Mouse (Mus musculus): ENCODE data around the gene Gm3336. TPM values are rescaled to one million over a fixed set of nuclear protein-coding genes. Genes with fewer than 3 reads are reported as not detected.

Gene Gm3336
- polyA plus RNA-seq, 1 experiment, result 0.23 TPM

- Histone ChIP-seq H3K4me2 (ENCODE audit: low read depth) (no peak overlapping the region), H3ac (ENCODE audit: control insufficient read depth, insufficient read length) (no peak overlapping the region), H3K4me3 (no peak overlapping the region), H3K27me3 (ENCODE audit: control insufficient read depth, insufficient read depth, insufficient read length) (no peaks in the 10 kb centered on the region), H3K79me2 (ENCODE audit: control insufficient read depth, insufficient read depth) (no peaks in the 10 kb centered on the region), H3K36me3 (ENCODE audit: control insufficient read depth, insufficient read depth) (no peaks in the 10 kb centered on the region)
- TF ChIP-seq MYOD1 (IDR thresholded peaks at IDR 0.05; ENCODE audit: control insufficient read depth in 1 of 3, insufficient read length in 2 of 3, low read depth in 2 of 3) (no peak), POLR2A (IDR thresholded peaks at IDR 0.05; ENCODE audit: insufficient read length, low read depth) (no peak), POLR2AphosphoS2 (IDR thresholded peaks at IDR 0.05; ENCODE audit: insufficient read length, low read depth) (no peak), MAX (IDR thresholded peaks at IDR 0.05; ENCODE audit: low read depth) (no peak), TCF3 (IDR thresholded peaks at IDR 0.05; ENCODE audit: insufficient read length, low read depth) (no peak), E2F4 (IDR thresholded peaks at IDR 0.05; ENCODE audit: insufficient read depth) (no peak), REST (IDR thresholded peaks at IDR 0.05; ENCODE audit: insufficient read depth, insufficient read length) (no peak), USF1 (IDR thresholded peaks at IDR 0.05; ENCODE audit: low read depth) (no peak), TCF12 (IDR thresholded peaks at IDR 0.05; ENCODE audit: insufficient read depth, poor library complexity, severe bottlenecking) (no peak), SRF (IDR thresholded peaks at IDR 0.05; ENCODE audit: control insufficient read depth, insufficient read length, low read depth) (no peak)
Observed at GRCm38 (mm10) chr8:70724216-70724615, 5.9 kb downstream of the Gm3336 start.

GRCm38 (mm10) chr8:70725792-70726447 is 7.6 kb downstream of the Gm3336 start:
- no peaks in the 10 kb centered on the region for H3K27me3 ChIP-seq (ENCODE audit: control insufficient read depth, insufficient read depth, insufficient read length)
- no peaks in the 10 kb centered on the region for H3K36me3 ChIP-seq (ENCODE audit: control insufficient read depth, insufficient read depth)
- no peak for TF ChIP-seq MYOD1 (IDR thresholded peaks at IDR 0.05; ENCODE audit: control insufficient read depth in 1 of 3, insufficient read length in 2 of 3, low read depth in 2 of 3)
- TF ChIP-seq USF1 (IDR thresholded peaks at IDR 0.05; ENCODE audit: low read depth), result no peak
- TF ChIP-seq TCF12 (IDR thresholded peaks at IDR 0.05; ENCODE audit: insufficient read depth, poor library complexity, severe bottlenecking), result no peak
- TF ChIP-seq POLR2A (IDR thresholded peaks at IDR 0.05; ENCODE audit: insufficient read length, low read depth), result no peak
- no peak for TF ChIP-seq TCF3 (IDR thresholded peaks at IDR 0.05; ENCODE audit: insufficient read length, low read depth)
- no peak for TF ChIP-seq REST (IDR thresholded peaks at IDR 0.05; ENCODE audit: insufficient read depth, insufficient read length)
- TF ChIP-seq POLR2AphosphoS2 (IDR thresholded peaks at IDR 0.05; ENCODE audit: insufficient read length, low read depth), result no peak
- TF ChIP-seq SRF (IDR thresholded peaks at IDR 0.05; ENCODE audit: control insufficient read depth, insufficient read length, low read depth), result no peak
- TF ChIP-seq CEBPB (IDR thresholded peaks at IDR 0.05; ENCODE audit: insufficient read depth, poor library complexity, severe bottlenecking), result no peak
- no peak for TF ChIP-seq E2F4 (IDR thresholded peaks at IDR 0.05; ENCODE audit: insufficient read depth)
- TF ChIP-seq MAX (IDR thresholded peaks at IDR 0.05; ENCODE audit: low read depth), result no peak
- no peak for TF ChIP-seq MYOG (IDR thresholded peaks at IDR 0.05; ENCODE audit: control insufficient read depth in 1 of 3, insufficient read depth in 1 of 3, insufficient read length in 2 of 3, low read depth in 2 of 3)
- no peak overlapping the region for H3K4me3 ChIP-seq
- H3K4me2 ChIP-seq (ENCODE audit: low read depth), result no peak overlapping the region
- H3ac ChIP-seq (ENCODE audit: control insufficient read depth, insufficient read length), result no peak overlapping the region
- no peaks in the 10 kb centered on the region for H3K79me2 ChIP-seq (ENCODE audit: control insufficient read depth, insufficient read depth)

- no peak for TF ChIP-seq TCF12 (IDR thresholded peaks at IDR 0.05; ENCODE audit: insufficient read depth, poor library complexity, severe bottlenecking)
- TF ChIP-seq TCF3 (IDR thresholded peaks at IDR 0.05; ENCODE audit: insufficient read length, low read depth), result no peak
- H3K27me3 ChIP-seq (ENCODE audit: control insufficient read depth, insufficient read depth, insufficient read length), result no peaks in the 10 kb centered on the region
- H3K36me3 ChIP-seq (ENCODE audit: control insufficient read depth, insufficient read depth), result no peaks in the 10 kb centered on the region
- H3K4me3 ChIP-seq, result no peak overlapping the region
- H3K4me2 ChIP-seq (ENCODE audit: low read depth), result no peak overlapping the region
- no peaks in the 10 kb centered on the region for H3K79me2 ChIP-seq (ENCODE audit: control insufficient read depth, insufficient read depth)
- no peak overlapping the region for H3ac ChIP-seq (ENCODE audit: control insufficient read depth, insufficient read length)
Observed at GRCm38 (mm10) chr8:70726721-70727120, 8.4 kb downstream of the Gm3336 start.

- Histone ChIP-seq H3K4me2 (ENCODE audit: low read depth) (no peak overlapping the region), H3K4me3 (no peak overlapping the region), H3K27me3 (ENCODE audit: control insufficient read depth, insufficient read depth, insufficient read length) (peaks cover 5% of the 10 kb centered on the region), H3K79me2 (ENCODE audit: control insufficient read depth, insufficient read depth) (no peaks in the 10 kb centered on the region), H3K36me3 (ENCODE audit: control insufficient read depth, insufficient read depth) (no peaks in the 10 kb centered on the region), H3ac (ENCODE audit: control insufficient read depth, insufficient read length) (no peak overlapping the region)
- no peak for TF ChIP-seq E2F4 (IDR thresholded peaks at IDR 0.05; ENCODE audit: insufficient read depth)
- TF ChIP-seq TCF3 (IDR thresholded peaks at IDR 0.05; ENCODE audit: insufficient read length, low read depth), result no peak
- TF ChIP-seq MYOG (IDR thresholded peaks at IDR 0.05; ENCODE audit: control insufficient read depth in 1 of 3, insufficient read depth in 1 of 3, insufficient read length in 2 of 3, low read depth in 2 of 3), result no peak
- no peak for TF ChIP-seq TCF12 (IDR thresholded peaks at IDR 0.05; ENCODE audit: insufficient read depth, poor library complexity, severe bottlenecking)
- no peak for TF ChIP-seq MAX (IDR thresholded peaks at IDR 0.05; ENCODE audit: low read depth)
- TF ChIP-seq SRF (IDR thresholded peaks at IDR 0.05; ENCODE audit: control insufficient read depth, insufficient read length, low read depth), result no peak
- TF ChIP-seq REST (IDR thresholded peaks at IDR 0.05; ENCODE audit: insufficient read depth, insufficient read length), result no peak
- no peak for TF ChIP-seq USF1 (IDR thresholded peaks at IDR 0.05; ENCODE audit: low read depth)
- no peak for TF ChIP-seq POLR2AphosphoS2 (IDR thresholded peaks at IDR 0.05; ENCODE audit: insufficient read length, low read depth)
- no peak for TF ChIP-seq MYOD1 (IDR thresholded peaks at IDR 0.05; ENCODE audit: control insufficient read depth in 1 of 3, insufficient read length in 2 of 3, low read depth in 2 of 3)
Observed at GRCm38 (mm10) chr8:70729808-70730475, 11.6 kb downstream of the Gm3336 start.

GRCm38 (mm10) chr8:70730956-70731355 is 12.6 kb downstream of the Gm3336 start:
- H3K4me2 ChIP-seq (ENCODE audit: low read depth), result no peak overlapping the region
- H3K4me3 ChIP-seq, result no peak overlapping the region
- no peaks in the 10 kb centered on the region for H3K79me2 ChIP-seq (ENCODE audit: control insufficient read depth, insufficient read depth)
- no peak for TF ChIP-seq TCF3 (IDR thresholded peaks at IDR 0.05; ENCODE audit: insufficient read length, low read depth)
- TF ChIP-seq REST (IDR thresholded peaks at IDR 0.05; ENCODE audit: insufficient read depth, insufficient read length), result no peak
- no peak for TF ChIP-seq TCF12 (IDR thresholded peaks at IDR 0.05; ENCODE audit: insufficient read depth, poor library complexity, severe bottlenecking)
- no peak for TF ChIP-seq MAX (IDR thresholded peaks at IDR 0.05; ENCODE audit: low read depth)
- TF ChIP-seq MYOG (IDR thresholded peaks at IDR 0.05; ENCODE audit: control insufficient read depth in 1 of 3, insufficient read depth in 1 of 3, insufficient read length in 2 of 3, low read depth in 2 of 3), result no peak
- no peak for TF ChIP-seq USF1 (IDR thresholded peaks at IDR 0.05; ENCODE audit: low read depth)
- no peak for TF ChIP-seq E2F4 (IDR thresholded peaks at IDR 0.05; ENCODE audit: insufficient read depth)
- no peak for TF ChIP-seq CEBPB (IDR thresholded peaks at IDR 0.05; ENCODE audit: insufficient read depth, poor library complexity, severe bottlenecking)
- no peak for TF ChIP-seq MYOD1 (IDR thresholded peaks at IDR 0.05; ENCODE audit: control insufficient read depth in 1 of 3, insufficient read length in 2 of 3, low read depth in 2 of 3)
- no peak for TF ChIP-seq POLR2AphosphoS2 (IDR thresholded peaks at IDR 0.05; ENCODE audit: insufficient read length, low read depth)
- no peak for TF ChIP-seq POLR2A (IDR thresholded peaks at IDR 0.05; ENCODE audit: insufficient read length, low read depth)
- TF ChIP-seq SRF (IDR thresholded peaks at IDR 0.05; ENCODE audit: control insufficient read depth, insufficient read length, low read depth), result no peak
- H3ac ChIP-seq (ENCODE audit: control insufficient read depth, insufficient read length), result no peak overlapping the region
- H3K36me3 ChIP-seq (ENCODE audit: control insufficient read depth, insufficient read depth), result no peaks in the 10 kb centered on the region
- H3K27me3 ChIP-seq (ENCODE audit: control insufficient read depth, insufficient read depth, insufficient read length), result peaks cover 5% of the 10 kb centered on the region
